Mouse (Mus musculus) brain, embryonic 14.5 days (tissue): ENCODE measurements around the gene Gm45837.

Experiments
- CTCF ChIP-seq: fragments of 200-500 bp; IDR thresholded peaks from 2 replicates; pipeline ENCODE4 v1.5.1; 2012; ENCODE audit warnings: inconsistent platforms, mild to moderate bottlenecking, moderate library complexity, borderline replicate concordance; ENCODE audit not compliant: insufficient read depth, insufficient read length; ENCODE audit errors: extremely low read depth
- POLR2A ChIP-seq: fragments of 200-500 bp; IDR thresholded peaks from 2 replicates; pipeline ENCODE4 v1.6.1; 2012; ENCODE audit warnings: mild to moderate bottlenecking, inconsistent platforms, borderline replicate concordance; ENCODE audit not compliant: poor library complexity, insufficient read depth, insufficient read length, severe bottlenecking; ENCODE audit errors: extremely low read depth

DNA sequence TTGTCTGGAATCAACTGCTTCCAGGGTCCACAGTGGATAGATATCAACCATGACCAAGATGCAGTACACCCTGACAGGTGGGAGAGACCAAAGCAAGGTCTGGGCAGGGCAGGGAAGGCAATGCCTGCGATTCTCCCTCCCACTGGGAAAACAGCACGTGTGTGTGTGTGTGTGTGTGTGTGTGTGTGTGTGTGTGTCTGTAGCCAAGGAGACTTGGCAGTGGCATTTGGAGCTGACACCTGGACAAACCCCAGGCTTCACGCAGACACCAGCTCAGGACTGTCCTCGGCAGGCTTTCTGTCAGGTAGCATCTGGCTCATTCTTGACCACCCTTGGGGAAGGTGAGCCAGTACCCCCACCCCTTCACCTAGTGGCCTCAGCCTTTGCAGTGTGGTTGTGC is 69.2 kb downstream of the Gm45837 start:
- TF ChIP-seq CTCF (no peak), POLR2A (no peak)
